Mouse (Mus musculus): ENCODE results near the gene Dennd4a.

The Dennd4a gene

GRCm38 (mm10) chr9:64810822-64811537, at the start of gene Dennd4a:
Dennd4a (plus strand) TSS chr9:64811340.
- DNase-seq (ENCODE audit: low spot score): peak; percentile 98

- no peak for DNase-seq (ENCODE audit: low spot score)
These were observed 46.3 kb upstream of the Dennd4a start for GRCm38 (mm10) chr9:64764824-64765223.

GRCm38 (mm10) chr9:64766136-64766535, 45.0 kb upstream of the Dennd4a start:
- no peak for DNase-seq (ENCODE audit: low spot score)

GRCm38 (mm10) chr9:64767796-64768195, 43.3 kb upstream of the Dennd4a start:
- no peak for DNase-seq (ENCODE audit: low spot score)

GRCm38 (mm10) chr9:64769066-64769695, 42.0 kb upstream of the Dennd4a start:
- DNase-seq (ENCODE audit: low spot score): no peak

- DNase-seq (ENCODE audit: low spot score): no peak
These were observed 41.2 kb upstream of the Dennd4a start for GRCm38 (mm10) chr9:64769911-64770310.

GRCm38 (mm10) chr9:64770411-64770849, 40.7 kb upstream of the Dennd4a start:
- no peak for DNase-seq (ENCODE audit: low spot score)

GRCm38 (mm10) chr9:64771236-64771635, 39.9 kb upstream of the Dennd4a start:
- DNase-seq (ENCODE audit: low spot score): no peak

- no peak for DNase-seq (ENCODE audit: low spot score)
These were observed 37.9 kb upstream of the Dennd4a start for GRCm38 (mm10) chr9:64773254-64773653.

- no peak for DNase-seq (ENCODE audit: low spot score)
These were observed 37.2 kb upstream of the Dennd4a start for GRCm38 (mm10) chr9:64773936-64774335.

- peak; percentile 50 for DNase-seq (ENCODE audit: low spot score)
These were observed 36.7 kb upstream of the Dennd4a start for GRCm38 (mm10) chr9:64774411-64774811.

- no peak for DNase-seq (ENCODE audit: low spot score)
These were observed 36.3 kb upstream of the Dennd4a start for GRCm38 (mm10) chr9:64774883-64775282.

- no peak for DNase-seq (ENCODE audit: low spot score)
These were observed 35.6 kb upstream of the Dennd4a start for GRCm38 (mm10) chr9:64775491-64775890.

GRCm38 (mm10) chr9:64777441-64777987, 33.6 kb upstream of the Dennd4a start:
- DNase-seq (ENCODE audit: low spot score): no peak

GRCm38 (mm10) chr9:64778151-64778550, 33.0 kb upstream of the Dennd4a start:
- DNase-seq (ENCODE audit: low spot score): no peak

- DNase-seq (ENCODE audit: low spot score): peak; percentile 38
These were observed 31.5 kb upstream of the Dennd4a start for GRCm38 (mm10) chr9:64779628-64780027.

GRCm38 (mm10) chr9:64783511-64783910, 27.6 kb upstream of the Dennd4a start:
- DNase-seq (ENCODE audit: low spot score): no peak

- DNase-seq (ENCODE audit: low spot score): peak; percentile 83
These were observed 26.3 kb upstream of the Dennd4a start for GRCm38 (mm10) chr9:64784841-64785240.

- DNase-seq (ENCODE audit: low spot score): no peak
These were observed 24.8 kb upstream of the Dennd4a start for GRCm38 (mm10) chr9:64786216-64786905.

GRCm38 (mm10) chr9:64788070-64788469, 23.1 kb upstream of the Dennd4a start:
- no peak for DNase-seq (ENCODE audit: low spot score)

- DNase-seq (ENCODE audit: low spot score): peak; percentile 76
These were observed 21.8 kb upstream of the Dennd4a start for GRCm38 (mm10) chr9:64789341-64789761.

- no peak for DNase-seq (ENCODE audit: low spot score)
These were observed 21.2 kb upstream of the Dennd4a start for GRCm38 (mm10) chr9:64789887-64790400.

All from lung, postnatal 25 days (tissue).